Mouse (Mus musculus) erythroblast, embryonic 14.5 days (primary cell): ENCODE results near the gene Kcnj1.

Experiments
- GATA1 ChIP-seq: IDR thresholded peaks from 2 replicates; pipeline ENCODE4 v1.6.1; 2012; ENCODE audit warnings: low read length, inconsistent platforms, mixed read lengths
- TAL1 ChIP-seq: IDR thresholded peaks from 3 replicates; pipeline ENCODE4 v1.6.1; 2012; ENCODE audit warnings: low read length, inconsistent platforms, mixed read lengths

DNA sequence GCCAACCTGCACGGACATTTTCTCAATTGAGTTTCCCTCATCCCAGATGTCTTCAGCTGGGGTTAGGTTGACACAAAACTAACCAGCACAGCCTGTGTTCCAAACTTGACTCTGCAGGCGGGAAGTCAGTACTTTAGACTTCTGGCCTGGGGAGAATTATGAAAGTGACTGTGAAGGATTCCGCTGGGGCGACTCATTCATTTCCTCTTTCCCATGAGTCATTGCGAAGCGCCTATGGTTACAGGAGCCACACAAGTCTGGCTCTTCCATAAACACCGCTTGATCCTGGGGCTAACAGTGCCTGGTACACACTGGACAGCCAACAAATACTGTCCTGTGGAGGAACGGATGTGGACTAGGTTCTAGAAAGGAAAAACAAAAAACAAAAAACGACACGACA is 22.9 kb upstream of the Kcnj1 start:
- no peak for TF ChIP-seq GATA1
- TF ChIP-seq TAL1: no peak
